Mouse (Mus musculus): ENCODE data around the gene Ercc1.
A peak's percentile ranks its signal among the peaks of the same experiment; 100 is the strongest.

DNA sequence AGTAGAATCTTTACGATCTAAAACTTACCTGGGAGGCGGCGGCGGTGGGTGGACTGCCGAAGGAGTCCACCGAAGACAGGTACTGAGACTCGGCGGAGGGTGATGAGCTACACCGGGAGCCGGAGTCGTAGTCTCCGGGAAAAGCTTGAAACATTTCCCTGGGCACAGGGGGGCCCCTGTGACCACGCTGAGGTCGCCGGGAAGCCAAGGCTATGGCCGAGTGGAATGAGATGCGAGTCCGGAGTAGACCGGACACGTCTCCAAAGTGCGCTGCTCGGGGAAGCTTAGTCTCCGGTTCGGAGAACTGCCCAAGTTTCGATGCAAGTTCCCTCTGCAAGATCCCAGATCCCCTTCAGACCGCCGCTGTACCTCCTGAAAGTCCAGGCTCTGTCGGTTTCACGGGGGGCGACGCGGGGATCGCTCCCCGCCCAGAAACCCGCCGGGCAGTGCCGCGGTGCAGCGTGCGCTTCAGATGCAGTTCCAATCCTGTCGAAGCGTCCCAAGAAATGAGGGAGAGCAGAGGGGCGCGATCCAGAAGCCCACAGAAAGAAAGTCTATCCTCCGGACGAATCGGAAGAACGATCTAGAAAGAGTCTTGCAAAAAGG is 35.2 kb upstream of the Ercc1 start:
- TF ChIP-seq POLR2AphosphoS2 (IDR thresholded peaks at IDR 0.05; ENCODE audit: low read length) = no peak
- no peak for TF ChIP-seq CTCF (IDR thresholded peaks at IDR 0.05 in 2 of 3, conservative IDR thresholded peaks at IDR 0.05 in 1 of 3; ENCODE audit: control insufficient read depth in 1 of 3, insufficient read depth in 1 of 3, low read depth in 2 of 3, low read length in 3 of 3, poor library complexity in 1 of 3, severe bottlenecking in 1 of 3)
- no peak for TF ChIP-seq EP300 (IDR thresholded peaks at IDR 0.05; ENCODE audit: low read depth in 1 of 2, low read length in 2 of 2)
- TF ChIP-seq POLR2A (IDR thresholded peaks at IDR 0.05; ENCODE audit: control insufficient read depth in 1 of 2, insufficient read depth in 1 of 2, low read depth in 1 of 2, low read length in 2 of 2, poor library complexity in 1 of 2) = 0 out of 4 replicates have a peak, but pooled peaks of 1 of the 2 experiments have one; percentile 5
- TF ChIP-seq KAT2A (conservative IDR thresholded peaks at IDR 0.05; ENCODE audit: low read depth, low read length) = no peak
- TF ChIP-seq NELFE (IDR thresholded peaks at IDR 0.05; ENCODE audit: low read depth, low read length) = no peak
- no peak for TF ChIP-seq MAZ (IDR thresholded peaks at IDR 0.05; ENCODE audit: low read depth, low read length)
- TF ChIP-seq HCFC1 (IDR thresholded peaks at IDR 0.05; ENCODE audit: low read depth, low read length) = no peak
- no peak for TF ChIP-seq CHD2 (IDR thresholded peaks at IDR 0.05; ENCODE audit: low read length)
- TF ChIP-seq TAL1 (IDR thresholded peaks at IDR 0.05; ENCODE audit: low read length) = no peak
